Mouse (Mus musculus): ENCODE measurements at regions not wholly inside any gene's neighbourhood (a gene's known extent, or its start where the extent isn't known, plus 50 kb on each side); places are given as distances from the start of the nearest gene placed in this dataset.

DNA sequence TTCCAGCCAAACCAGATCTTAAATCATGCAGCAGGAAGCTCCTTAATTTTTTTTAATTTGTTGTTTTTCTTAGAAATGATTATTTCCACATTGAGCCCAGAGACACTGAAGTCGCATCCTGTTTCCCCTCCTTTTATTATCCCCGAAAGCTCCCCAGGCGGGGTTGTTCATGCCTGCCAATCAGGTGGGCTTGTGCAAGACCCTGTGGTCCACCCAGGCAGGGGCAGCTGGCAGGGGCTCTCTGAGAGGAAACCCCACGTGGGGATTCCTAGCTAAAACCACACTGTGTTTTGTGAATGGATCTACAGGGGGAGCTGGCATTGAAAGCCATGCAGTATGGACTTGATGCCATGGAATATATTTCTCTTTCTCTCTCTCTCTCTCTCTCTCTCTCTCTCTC lies 66.2 kb downstream of the Tfap2c start:
- no peak for TF ChIP-seq CTCF (IDR thresholded peaks at IDR 0.05)
- TF ChIP-seq POLR2A (IDR thresholded peaks at IDR 0.05; ENCODE audit: insufficient read depth, low read depth, low read length): no peak
- no peak for TF ChIP-seq EP300 (IDR thresholded peaks at IDR 0.05; ENCODE audit: insufficient read depth, low read depth, low read length)
